Mouse (Mus musculus): ENCODE results near the gene Ubald1.

GRCm38 (mm10) chr16:4928474-4928873 lies 48.4 kb upstream of the Ubald1 start:
- no peak for TF ChIP-seq CTCF (IDR thresholded peaks at IDR 0.05; ENCODE audit: low read depth)
- TF ChIP-seq EP300 (IDR thresholded peaks at IDR 0.05; ENCODE audit: low read depth): no peak

Measured in liver, embryonic 14.5 days (tissue).